Mouse (Mus musculus): ENCODE measurements around the gene Gm6614.
"Not testable (repeated sequence)": the region's sequence is repeated elsewhere in the genome, so short reads cannot be mapped to it uniquely, and the experiment has no call there.

Gene Gm6614

DNA sequence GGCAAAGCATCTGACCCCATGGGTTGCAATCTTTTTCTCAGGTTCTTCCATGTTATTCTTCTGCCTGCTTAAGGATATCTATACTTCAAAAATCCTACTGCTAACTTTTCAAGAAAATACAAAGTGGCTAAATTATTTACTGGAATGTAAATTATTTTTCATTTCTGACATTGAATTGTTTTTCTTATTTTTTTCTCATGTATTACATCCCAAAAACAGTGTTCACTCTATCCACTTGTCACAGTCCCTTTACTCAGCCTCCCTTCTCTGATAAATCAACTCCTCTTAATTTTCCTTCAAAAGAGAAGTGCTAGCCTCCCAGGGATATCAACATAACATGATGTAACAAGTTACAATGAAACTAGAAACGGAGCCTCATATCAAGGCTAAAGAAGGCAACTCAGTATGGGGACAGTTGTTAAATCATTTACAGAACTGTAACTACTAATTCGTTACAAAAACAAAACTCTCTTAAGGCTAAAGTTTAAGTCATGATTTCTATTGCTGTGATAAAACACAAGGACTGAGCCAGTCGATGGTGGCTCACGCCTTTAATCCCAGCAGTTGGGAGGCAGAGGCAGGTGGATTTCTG, at the start of gene Gm6614:
Gene Gm6614, minus strand, starts transcription at position 51 of the 592 bp plus-strand sequence.
- no peak for DNase-seq

DNA sequence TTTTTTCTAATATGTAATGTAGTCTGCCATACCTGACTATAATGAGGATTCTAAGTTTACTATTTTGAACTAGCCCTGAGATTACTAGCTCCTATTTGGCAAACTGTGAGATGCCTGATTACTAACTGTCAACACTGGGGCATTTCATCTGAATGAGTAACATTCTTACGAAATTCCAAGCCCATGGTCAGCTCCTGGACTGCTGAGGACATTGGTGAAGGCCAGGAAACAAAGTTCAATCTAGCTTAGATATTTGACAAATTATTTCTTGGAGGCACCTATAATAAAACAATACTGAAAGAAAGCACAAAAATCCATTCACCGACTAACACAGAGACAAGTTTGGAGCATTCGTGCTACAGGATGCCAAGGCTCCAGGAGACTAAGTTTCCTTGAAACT, 47.1 kb upstream of the Gm6614 start:
- DNase-seq: not testable (repeated sequence)

DNA sequence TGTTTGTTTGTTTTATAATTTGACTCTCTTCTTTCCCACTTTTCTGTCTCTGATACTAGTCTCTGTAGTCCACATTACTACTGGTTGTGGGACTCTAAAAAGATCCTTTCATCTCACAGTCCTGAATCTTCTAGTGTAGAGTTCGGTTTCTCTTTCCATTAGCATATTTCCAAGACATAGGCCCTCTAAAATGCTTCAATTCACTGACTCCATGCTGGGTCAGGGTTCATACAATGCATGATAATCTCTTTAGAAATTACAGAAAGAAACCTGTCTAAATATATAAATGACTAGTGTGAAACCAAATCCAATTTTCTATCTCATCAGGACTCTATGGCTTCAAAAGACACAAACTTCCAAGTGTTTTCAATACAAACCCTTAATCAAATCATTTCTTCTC, 36.5 kb upstream of the Gm6614 start:
- DNase-seq: no peak

DNA sequence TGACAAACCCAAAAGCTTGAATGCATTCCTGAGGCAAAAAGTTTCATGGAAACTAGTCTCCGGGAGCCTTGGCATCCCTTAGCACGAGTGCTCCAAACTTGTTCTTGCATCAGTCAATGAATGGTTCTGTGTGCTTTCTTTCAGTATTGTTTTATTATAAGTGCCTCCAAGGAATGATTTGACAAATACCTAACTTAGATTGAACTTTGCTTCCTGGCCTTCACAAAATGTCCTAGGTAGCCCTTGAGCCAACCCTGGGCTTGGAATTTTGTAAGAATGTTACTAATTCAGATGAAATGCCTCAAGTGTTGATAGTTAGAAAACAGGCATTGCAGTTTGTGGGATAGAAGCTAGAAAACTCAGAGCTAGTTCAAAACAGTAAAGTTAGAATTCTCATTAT, 34.5 kb upstream of the Gm6614 start:
- no peak for DNase-seq

DNA sequence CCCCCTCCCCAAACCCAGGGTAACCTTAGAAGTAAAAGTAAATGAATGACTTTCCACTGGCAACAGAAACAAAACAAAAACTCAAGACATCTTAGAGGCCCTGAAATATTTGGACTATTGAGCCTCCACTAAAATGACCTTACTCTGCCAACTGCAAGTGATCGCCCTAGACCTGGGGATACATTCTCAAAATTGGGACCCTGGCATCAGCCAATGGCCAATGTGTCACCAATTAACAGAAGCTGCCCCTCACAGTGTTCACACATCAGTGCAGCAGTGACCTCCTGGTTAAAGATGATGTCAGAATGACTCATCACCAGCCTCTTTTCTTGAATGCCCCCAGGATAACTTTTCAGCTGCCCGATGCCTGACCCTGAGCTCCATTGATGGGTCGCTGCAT, 30.7 kb upstream of the Gm6614 start:
- DNase-seq: no peak

DNA sequence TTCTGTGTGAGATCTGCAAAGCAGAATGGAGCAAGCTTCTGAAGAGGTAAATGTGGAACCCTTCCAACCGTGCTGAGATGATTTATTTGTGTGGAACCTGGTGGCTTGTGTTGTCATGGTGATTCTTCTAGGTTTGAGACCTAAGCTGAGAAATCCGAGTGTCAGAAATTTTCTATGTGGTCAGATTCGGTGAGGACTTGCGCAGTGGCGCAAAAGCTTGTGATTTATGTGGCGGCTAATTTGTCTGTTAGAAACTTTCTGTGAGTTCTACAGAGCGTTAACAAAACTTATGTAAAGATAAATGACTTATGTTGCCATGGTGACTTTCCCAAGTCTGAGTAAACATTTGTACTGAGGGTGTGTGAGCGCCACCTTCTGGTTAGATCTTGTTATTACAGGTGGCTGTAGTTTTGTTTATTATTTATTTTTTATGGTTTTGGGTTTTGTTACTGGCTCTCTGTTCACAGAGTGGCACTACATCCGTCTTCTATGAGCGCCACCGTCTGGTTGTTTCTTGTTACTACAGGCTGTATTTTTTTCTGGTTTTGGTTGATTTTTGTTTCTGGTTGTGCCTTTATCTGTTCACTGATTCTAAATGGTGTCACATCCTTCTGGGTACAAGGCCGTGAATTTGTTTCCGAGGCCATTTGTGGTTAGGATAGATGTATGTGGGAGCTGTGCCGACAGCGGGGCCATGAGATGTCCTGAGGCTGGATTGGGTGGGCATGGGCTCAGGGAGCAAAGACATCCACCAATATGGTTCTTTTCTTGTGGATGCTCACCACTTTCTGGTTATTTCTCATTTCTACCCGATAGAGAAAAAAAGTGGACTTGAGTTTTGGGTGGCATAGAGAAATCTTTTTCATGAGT, 29.3 kb upstream of the Gm6614 start:
- peak in 1 of 2 experiments; percentile 13 for DNase-seq

DNA sequence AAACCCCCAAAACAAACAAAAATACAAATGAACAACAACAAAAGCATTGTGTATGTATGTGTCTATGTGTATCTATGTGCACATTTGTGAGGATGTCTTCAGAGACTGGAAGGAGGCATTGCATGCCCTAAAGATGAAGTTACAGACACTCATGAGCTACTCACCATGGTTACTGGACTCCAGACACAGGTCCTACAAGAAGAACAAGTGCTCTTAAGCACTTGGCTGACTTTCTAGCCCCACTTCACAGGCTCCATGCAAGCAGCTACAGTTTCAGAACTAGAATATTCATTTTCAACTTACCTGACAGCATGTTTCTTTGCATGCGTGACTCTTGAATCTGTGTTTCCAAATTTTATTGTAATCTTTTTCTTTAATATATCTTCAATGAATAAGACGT, 24.6 kb upstream of the Gm6614 start:
- DNase-seq: no peak

DNA sequence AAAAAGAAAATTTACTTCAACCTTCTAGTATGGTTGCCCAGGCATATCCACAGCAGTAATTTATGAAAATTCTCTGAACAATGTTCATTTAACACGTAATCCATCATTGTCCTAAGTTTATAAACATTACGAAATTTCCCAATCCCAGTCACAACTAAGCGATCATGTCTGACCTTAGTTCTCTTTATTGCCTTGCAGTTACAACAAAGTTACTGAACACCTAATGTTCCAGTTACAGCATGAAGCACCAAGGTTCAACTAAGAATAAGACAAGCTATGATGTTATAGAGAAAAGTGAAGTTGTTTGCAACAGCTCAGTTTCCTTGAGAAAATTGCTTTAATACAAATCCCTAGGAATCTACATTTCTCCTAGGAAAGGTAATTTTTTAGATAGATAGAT, 10.5 kb upstream of the Gm6614 start:
- DNase-seq: no peak

DNA sequence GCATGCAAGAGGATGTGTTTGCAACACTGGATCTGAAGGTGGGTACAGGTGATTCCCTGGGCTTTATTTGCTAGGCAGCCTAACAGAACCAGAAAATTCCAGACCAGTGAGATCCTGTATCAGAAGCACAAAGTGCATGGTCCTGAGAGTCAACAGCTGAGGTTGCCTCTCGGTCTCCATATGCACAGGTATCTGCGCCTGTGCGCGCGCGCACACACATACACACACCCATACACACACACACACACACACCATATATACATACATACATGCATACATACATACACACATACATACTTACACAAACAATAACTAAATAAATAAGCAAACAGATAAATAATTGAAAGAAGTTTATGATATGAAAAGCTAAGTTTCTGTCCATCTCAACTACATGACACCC, 24.4 kb downstream of the Gm6614 start:
- DNase-seq: no peak

DNA sequence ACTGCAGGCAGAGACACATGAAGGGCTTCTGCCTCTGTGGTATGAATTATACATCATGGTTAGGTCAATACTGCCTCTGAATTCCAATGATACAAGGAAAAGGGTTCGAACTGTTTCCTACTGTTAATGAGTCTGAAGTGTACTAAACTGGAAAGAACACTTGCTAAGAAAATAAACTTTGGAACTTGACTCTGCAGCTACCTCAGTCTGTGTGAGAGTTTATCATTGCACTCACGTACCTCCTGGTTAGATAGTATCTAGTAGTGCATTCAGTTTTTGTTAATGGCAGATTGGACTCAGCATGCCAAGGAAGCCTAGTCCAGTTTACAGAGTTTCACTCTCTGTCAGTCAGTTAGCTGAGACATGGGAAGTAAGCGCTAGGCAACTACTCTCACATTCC, 26.6 kb downstream of the Gm6614 start:
- DNase-seq: no peak

DNA sequence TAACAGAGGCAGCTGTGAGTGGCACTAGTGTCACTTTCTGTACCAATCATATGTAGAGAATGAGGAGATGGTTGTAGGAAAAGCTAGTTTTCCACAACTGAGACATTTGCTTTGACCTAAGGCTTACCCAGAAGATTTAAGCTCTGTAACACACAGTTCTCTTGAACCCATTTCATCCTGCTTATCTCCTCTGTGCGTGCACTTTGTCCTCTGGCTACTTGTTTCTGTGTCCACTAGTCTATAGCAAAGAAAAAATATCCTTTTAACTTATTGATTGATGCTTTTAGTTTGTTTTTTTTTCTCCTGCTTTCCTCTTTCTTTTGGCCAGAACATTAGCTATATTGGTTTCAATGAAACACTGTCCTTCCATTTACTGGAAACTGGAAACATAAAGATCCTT, 48.8 kb downstream of the Gm6614 start:
- DNase-seq: no peak

DNA sequence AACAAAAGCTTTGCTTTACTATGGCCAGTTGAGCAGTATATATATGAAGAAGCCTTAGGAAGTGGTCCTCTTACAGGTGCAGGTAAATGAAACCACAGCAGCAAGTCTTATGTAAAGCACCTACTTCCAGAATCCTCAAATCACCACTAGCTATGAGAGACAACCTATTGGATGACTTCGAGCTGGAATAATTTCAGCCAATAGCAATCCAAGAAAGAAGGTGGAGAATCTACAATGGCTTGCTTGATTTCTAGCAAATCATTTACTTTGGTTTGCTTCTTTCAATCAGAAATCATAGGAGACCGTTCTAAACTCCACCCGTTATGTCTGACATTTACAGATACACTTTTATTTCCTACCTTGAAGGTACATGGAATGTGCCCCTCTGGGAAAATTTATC, 49.4 kb downstream of the Gm6614 start:
- DNase-seq: no peak

DNA sequence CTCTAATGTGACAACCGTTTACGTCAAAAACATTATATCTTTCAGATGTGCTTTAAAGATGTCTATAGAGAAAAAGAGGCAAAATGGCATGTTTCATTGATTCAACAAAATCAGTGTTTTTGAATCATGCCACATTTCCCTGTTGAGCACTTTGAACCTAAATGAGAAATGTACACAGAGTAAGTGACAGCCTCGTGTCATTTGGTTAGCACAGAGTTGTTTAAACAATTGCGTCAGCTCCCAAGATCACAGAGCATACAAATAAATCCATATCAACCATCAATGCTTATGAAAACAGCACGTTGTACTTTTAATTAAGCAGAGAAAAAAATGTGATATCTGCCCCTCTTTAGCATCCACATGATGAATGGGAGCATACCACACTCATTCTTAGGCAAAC, 50.7 kb downstream of the Gm6614 start:
- DNase-seq: no peak

DNA sequence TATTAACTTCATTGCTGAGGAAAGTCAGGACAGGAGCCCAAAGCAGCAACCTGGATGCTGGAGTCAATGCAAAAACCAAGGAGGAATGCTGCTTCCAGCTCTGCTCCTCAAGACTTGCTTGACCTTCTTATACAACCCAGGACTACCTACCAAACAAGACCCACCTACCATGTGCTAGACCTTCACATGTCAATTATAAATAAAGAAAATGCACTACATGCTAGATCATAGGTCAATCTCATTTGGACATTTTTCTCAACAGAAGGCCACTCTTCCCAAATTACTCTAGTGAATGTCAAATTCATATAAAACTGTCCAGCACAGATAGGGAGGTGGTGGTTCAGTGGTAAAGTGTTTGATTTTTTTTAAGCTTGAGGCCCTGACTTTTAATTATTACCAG, 64.4 kb downstream of the Gm6614 start, which contains the start of gene Slco1a1:
Gene Slco1a1, minus strand, starts transcription at position 101 of the 400 bp plus-strand sequence.
- no peak for DNase-seq

DNA sequence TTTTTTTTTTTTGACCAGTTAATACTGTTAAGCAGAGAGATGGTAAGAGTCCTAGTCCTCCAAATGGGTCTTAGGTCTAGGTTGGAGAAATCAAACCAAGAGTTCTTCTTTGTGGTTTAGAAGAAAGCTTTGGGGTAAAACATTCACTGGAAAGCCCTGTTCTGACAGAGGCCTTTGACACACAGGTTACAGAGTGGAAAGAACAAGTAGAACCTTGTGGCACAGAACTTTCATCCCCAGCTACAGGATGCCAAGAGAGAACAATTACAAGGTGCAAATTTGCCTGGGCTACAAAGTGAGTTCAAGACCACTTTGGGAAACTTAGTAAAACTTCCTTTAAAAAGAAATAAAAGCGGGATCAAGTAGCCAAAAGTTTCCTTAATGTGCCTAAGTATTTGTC, 70.8 kb downstream of the Gm6614 start:
- DNase-seq: no peak
